Mouse (Mus musculus) embryonic facial prominence, embryonic 12.5 days (tissue): Measurements from ENCODE around the gene Arl14. TPM values are rescaled to one million over a fixed set of nuclear protein-coding genes. Genes with fewer than 3 reads are reported as not detected.
A peak's percentile ranks its signal among the peaks of the same experiment; 100 is the strongest.
"Not testable (repeated sequence)": the region's sequence is repeated elsewhere in the genome, so short reads cannot be mapped to it uniquely, and the experiment has no call there.

Experiments
- ATAC-seq: fragments of 200-750 bp; cut with Nextera tagmentation; 2 replicates; pipeline ENCODE4 v1.8.0; 2017; ENCODE audit not compliant: insufficient number of reproducible peaks, insufficient read depth, low FRiP score, low TSS enrichment
- H3K27ac ChIP-seq: fragments of 300-500 bp; sonication (generic); 2 replicates; pipeline ENCODE4 v1.5.1; 2016; ENCODE audit warnings: mild to moderate bottlenecking
- H3K27me3 ChIP-seq: fragments of 300-500 bp; sonication (generic); 2 replicates; pipeline ENCODE4 v1.6.1; 2016; ENCODE audit warnings: mild to moderate bottlenecking, moderate library complexity
- H3K36me3 ChIP-seq: fragments of 300-500 bp; sonication (generic); 2 replicates; pipeline ENCODE4 v1.6.1; 2016; ENCODE audit warnings: mild to moderate bottlenecking
- H3K4me1 ChIP-seq: fragments of 300-500 bp; sonication (generic); 2 replicates; pipeline ENCODE4 v1.6.1; 2016
- H3K4me2 ChIP-seq: fragments of 300-500 bp; sonication (generic); replicated peaks from 2 replicates; pipeline ENCODE4 v1.6.1; 2016; ENCODE audit warnings: mild to moderate bottlenecking, moderate library complexity
- H3K4me3 ChIP-seq: fragments of 300-500 bp; sonication (generic); 2 replicates; pipeline ENCODE4 v1.5.1; 2016; ENCODE audit warnings: mild to moderate bottlenecking
- H3K9ac ChIP-seq: fragments of 300-500 bp; sonication (generic); 2 replicates; pipeline ENCODE4 v1.6.1; 2016; ENCODE audit warnings: mild to moderate bottlenecking, moderate library complexity
- H3K9me3 ChIP-seq: fragments of 300-500 bp; sonication (generic); 2 replicates; pipeline ENCODE4 v1.6.1; 2016; ENCODE audit warnings: mild to moderate bottlenecking, moderate library complexity
- WGBS: fragments of 180-500 bp; shearing (Covaris S2); methylation state at CpG from one replicate; pipeline ENCODE4 v1.1.7; 2016; 5-methylcytosine and 5-hydroxymethylcytosine counted together
- polyA plus RNA-seq: library from polyadenylated mRNA; unstranded; fragments of >200 nt; fragmentation: Nextera tagmentation; extraction: Ambion mirVana; gene quantifications from 2 replicates; pipeline ENCODE4 v1.2.1, GENCODE M21; 2016

Gene Arl14
- polyA plus RNA-seq, 1 experiment from 2014 or later, result not detected

DNA sequence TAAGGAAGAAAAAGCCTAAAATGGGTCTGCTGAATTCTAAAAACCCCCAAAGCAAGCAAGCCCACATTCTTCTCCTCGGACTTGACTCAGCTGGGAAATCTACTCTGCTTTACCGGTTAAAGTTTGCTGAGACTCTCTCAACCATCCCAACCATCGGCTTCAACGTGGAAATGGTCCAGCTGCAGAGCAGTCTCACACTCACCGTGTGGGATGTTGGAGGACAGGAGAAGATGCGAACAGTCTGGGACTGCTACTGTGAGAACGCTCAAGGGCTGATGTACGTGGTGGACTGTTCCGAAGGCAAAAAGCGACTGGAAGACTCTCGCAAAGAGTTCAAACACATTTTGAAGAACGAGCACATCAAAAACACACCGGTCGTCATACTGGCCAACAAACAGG is 282 bp downstream of the Arl14 start:
- no peaks in the 10 kb centered on the region for H3K9me3 ChIP-seq
- H3K27me3 ChIP-seq, result no peaks in the 10 kb centered on the region
- no peak overlapping the region for H3K9ac ChIP-seq
- H3K4me1 ChIP-seq, result no peaks in the 10 kb centered on the region
- no peak overlapping the region for H3K4me3 ChIP-seq
- no peaks in the 10 kb centered on the region for H3K36me3 ChIP-seq
- H3K4me2 ChIP-seq, result no peak overlapping the region
- H3K27ac ChIP-seq, result no peak overlapping the region
- 91% methylated on average over 14 of the region's 14 CpGs for WGBS
- ATAC-seq, result no peak

DNA sequence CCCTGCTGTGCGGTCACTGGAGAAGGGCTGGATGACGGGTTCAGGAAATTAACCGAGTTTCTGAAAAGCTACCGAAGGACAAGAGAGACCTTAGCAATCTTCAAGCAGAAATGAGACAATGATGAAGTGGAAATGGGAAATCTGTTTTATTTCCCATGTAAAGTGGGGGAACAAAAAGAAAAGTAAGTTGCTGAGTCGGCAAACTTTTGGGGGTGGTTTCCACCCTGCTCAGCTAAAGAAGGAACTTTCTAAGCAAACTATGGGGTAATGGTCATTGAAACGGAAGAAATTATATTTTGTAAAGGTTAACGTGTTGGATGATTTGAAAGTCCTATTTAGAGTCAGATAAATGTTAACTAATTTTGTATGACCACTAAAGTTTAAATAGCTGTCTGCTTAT is 768 bp downstream of the Arl14 start:
- Histone ChIP-seq H3K9me3 (no peaks in the 10 kb centered on the region), H3K4me3 (no peak overlapping the region), H3K4me2 (no peak overlapping the region), H3K27ac (no peak overlapping the region), H3K36me3 (no peaks in the 10 kb centered on the region), H3K27me3 (no peaks in the 10 kb centered on the region), H3K9ac (no peak overlapping the region), H3K4me1 (no peaks in the 10 kb centered on the region)
- no peak for ATAC-seq
- WGBS, result 84% methylated on average over 7 of the region's 7 CpGs

DNA sequence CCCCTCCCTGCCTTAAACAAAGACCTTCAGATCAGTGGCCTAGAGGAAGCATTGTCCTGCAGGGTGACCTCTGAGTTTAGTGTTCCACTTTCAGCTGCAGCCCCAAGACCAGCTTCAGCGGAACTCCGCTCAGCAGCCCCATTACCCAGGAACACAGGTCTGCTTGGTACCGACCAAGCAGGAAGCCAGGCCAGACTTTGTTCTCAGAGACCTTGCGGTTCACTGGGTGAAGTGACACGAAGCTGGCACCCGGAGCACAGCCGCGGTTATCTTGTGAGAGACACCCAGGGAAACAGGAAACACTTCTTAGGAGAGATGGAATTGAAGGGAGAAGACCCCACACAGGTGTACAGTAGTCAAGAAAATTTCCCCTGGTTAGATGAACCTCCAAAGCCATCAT is 1.4 kb downstream of the Arl14 start:
- WGBS, result 72% methylated on average over 8 of the region's 8 CpGs
- no peaks in the 10 kb centered on the region for H3K27me3 ChIP-seq
- no peaks in the 10 kb centered on the region for H3K9me3 ChIP-seq
- no peaks in the 10 kb centered on the region for H3K4me1 ChIP-seq
- no peak overlapping the region for H3K4me2 ChIP-seq
- no peak overlapping the region for H3K4me3 ChIP-seq
- H3K9ac ChIP-seq, result no peak overlapping the region
- no peaks in the 10 kb centered on the region for H3K36me3 ChIP-seq
- H3K27ac ChIP-seq, result no peak overlapping the region
- no peak for ATAC-seq

DNA sequence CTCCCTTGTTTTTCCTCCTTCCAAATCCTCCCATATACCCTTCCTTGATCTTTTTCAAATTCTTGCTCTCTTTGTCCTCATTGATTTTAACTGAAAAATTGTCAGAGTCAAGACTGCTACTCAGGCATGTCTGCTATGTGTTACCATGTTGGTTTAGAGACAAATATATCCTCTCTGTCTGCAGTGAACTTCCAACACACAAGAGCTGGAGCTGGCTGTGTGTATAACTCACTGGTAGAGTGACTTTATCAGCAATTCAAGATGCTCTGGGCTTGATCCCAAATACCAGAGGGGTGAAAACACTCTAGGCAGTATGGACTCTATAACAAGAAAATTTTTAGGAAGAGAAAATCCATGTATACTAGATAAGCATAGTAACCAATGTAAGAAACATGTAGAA is 2.8 kb downstream of the Arl14 start:
- Histone ChIP-seq H3K9ac (no peak overlapping the region), H3K4me3 (no peak overlapping the region), H3K4me1 (no peaks in the 10 kb centered on the region), H3K4me2 (no peak overlapping the region), H3K36me3 (no peaks in the 10 kb centered on the region), H3K27me3 (no peaks in the 10 kb centered on the region), H3K9me3 (no peaks in the 10 kb centered on the region), H3K27ac (no peak overlapping the region)
- no peak for ATAC-seq

DNA sequence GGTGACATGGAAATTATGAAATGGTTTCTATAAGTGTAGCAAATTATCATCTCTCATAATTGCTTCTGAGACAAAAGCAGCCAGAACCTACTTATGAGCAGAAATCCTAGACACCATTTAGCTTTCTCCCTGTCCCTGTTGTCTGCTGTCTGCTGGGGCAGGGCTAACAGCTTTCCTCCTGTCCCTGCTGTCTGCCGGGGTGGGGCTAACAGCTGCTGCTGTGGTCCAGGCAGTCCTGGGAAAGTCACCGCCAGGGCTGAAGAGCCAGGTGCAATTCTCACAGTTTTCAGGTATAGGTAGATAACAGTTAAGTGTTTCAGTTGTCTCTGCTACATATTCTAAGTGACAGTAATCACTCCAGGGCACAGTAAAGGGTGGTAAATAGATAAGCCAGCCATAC is 4.3 kb downstream of the Arl14 start:
- WGBS, result 59% methylated on average over 2 of the region's 2 CpGs
- Histone ChIP-seq H3K36me3 (no peaks in the 10 kb centered on the region), H3K27ac (no peak overlapping the region), H3K4me2 (no peak overlapping the region), H3K27me3 (no peaks in the 10 kb centered on the region), H3K4me1 (no peaks in the 10 kb centered on the region), H3K9me3 (no peaks in the 10 kb centered on the region), H3K9ac (no peak overlapping the region), H3K4me3 (no peak overlapping the region)
- no peak for ATAC-seq

DNA sequence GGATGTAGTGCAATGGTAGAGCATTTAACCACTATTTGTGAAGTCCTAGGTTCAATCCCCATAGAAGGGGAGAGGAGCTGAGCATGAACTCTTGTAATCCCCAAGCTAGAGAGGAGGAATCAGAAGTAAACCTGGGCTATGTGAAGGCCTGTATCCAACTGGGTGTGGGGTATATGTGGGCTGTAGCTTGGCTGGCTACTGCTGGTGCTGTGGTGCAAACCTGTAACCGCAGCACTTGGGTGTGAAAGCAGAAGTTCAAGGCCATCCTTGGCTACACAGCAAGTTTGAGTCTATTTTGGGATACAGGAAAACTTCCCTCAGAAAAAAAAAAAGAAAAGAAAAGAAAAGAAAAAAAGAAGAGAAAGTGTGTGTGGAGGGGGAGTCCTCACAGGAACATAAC is 5.8 kb downstream of the Arl14 start:
- H3K4me2 ChIP-seq, result no peak overlapping the region
- H3K27ac ChIP-seq, result no peak overlapping the region
- H3K4me1 ChIP-seq, result no peaks in the 10 kb centered on the region
- H3K9ac ChIP-seq, result no peak overlapping the region
- 91% methylated on average over 1 of the region's 1 CpGs for WGBS
- H3K27me3 ChIP-seq, result no peaks in the 10 kb centered on the region
- no peaks in the 10 kb centered on the region for H3K36me3 ChIP-seq
- H3K9me3 ChIP-seq, result no peaks in the 10 kb centered on the region
- no peak for ATAC-seq
- no peak overlapping the region for H3K4me3 ChIP-seq

DNA sequence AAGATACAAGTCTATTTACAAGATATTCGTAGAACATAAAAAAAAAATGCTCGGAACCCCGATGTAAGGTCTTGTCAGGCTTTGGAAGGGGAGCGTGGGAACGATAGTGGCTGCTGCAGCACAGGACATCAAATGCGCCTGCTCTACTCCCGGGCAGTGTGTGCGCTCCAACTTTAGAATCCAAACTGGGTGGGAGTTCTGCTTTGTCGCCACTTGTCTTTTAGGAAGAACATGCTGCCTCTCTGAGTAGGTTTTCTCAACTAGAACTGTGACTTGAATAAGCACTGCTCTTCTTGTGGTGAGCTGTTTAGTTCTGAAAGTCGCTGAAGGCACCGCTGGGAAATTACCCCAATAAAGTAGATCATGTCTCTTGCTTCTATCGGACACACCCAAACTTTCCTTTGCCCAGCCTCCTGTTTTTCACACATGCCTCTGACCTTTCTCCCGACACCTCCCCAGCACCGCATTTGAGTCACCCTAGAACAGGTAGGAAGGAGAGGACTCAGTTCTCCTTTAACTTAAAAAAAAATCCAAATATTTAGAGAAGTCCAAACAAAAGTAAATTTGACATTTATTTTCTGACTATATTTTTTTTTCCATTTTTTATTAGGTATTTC is 9.4 kb downstream of the Arl14 start:
- H3K4me2 ChIP-seq, result no peak overlapping the region
- no peaks in the 10 kb centered on the region for H3K36me3 ChIP-seq
- ATAC-seq, result no peak
- no peaks in the 10 kb centered on the region for H3K4me1 ChIP-seq
- H3K9ac ChIP-seq, result no peak overlapping the region
- WGBS, result 93% methylated on average over 14 of the region's 14 CpGs
- H3K27ac ChIP-seq, result no peak overlapping the region
- H3K27me3 ChIP-seq, result no peaks in the 10 kb centered on the region
- H3K9me3 ChIP-seq, result no peaks in the 10 kb centered on the region
- no peak overlapping the region for H3K4me3 ChIP-seq

DNA sequence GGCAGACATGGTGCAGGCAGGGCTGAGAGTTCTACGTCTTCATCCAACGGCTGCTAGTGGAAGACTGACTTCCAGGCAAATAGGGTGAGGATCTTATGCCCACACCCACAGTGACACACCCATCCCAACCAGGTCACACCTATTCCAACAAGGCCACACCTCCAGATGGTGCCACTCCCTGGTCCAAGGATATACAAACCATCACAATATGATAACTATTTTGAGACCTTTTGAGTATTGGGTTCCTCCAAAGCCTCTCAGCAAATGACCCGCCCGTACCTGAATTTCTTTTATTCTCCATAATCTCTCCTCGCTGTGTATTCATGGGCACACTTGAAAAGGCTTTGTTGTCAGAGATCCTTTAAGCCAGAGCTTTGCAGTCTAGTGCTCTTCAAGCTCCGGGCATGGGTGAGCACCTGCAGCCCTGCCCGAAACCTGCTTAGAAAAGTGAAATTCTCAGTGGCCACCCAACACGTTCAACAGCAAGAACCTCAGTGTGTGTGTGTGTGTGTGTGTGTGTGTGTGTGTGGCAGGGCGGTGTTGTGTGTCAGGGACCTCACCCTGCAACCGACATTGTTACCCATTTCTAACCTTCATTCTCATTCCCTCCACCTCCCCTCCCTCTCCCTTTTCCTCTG is 11.5 kb downstream of the Arl14 start:
- H3K9ac ChIP-seq, H3K4me1 ChIP-seq, H3K27me3 ChIP-seq, H3K4me2 ChIP-seq, H3K4me3 ChIP-seq, H3K36me3 ChIP-seq, H3K9me3 ChIP-seq, H3K27ac ChIP-seq: not testable (repeated sequence)
- 80% methylated on average over 10 of the region's 10 CpGs for WGBS
- 0 out of 2 replicates have a peak, but pooled peaks have one; percentile 41 for ATAC-seq

DNA sequence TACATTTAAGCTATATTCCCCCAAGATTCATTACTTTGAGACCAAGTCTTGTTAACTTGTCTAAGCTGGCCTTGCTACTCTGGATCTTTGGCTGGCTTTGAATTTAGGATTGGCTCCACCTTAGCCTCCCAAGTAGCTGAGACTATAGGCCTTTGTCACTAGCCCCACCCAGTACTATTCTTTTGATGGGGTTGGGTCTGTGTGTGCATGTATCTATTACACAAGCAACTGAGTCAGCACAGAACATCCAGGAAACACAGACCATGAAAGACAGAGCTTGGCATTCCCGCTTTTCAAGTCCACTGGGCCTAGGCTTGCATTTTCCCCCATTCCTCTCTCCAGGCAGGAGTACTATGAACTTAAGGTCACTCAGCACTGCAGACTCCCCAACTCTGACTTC is 12.3 kb downstream of the Arl14 start:
- 83% methylated on average over 1 of the region's 1 CpGs for WGBS
- Histone ChIP-seq H3K4me1 (no peaks in the 10 kb centered on the region), H3K27me3 (no peaks in the 10 kb centered on the region), H3K9ac (no peak overlapping the region), H3K36me3 (no peaks in the 10 kb centered on the region), H3K4me3 (no peak overlapping the region), H3K9me3 (no peaks in the 10 kb centered on the region), H3K27ac (no peak overlapping the region), H3K4me2 (no peak overlapping the region)
- no peak for ATAC-seq

DNA sequence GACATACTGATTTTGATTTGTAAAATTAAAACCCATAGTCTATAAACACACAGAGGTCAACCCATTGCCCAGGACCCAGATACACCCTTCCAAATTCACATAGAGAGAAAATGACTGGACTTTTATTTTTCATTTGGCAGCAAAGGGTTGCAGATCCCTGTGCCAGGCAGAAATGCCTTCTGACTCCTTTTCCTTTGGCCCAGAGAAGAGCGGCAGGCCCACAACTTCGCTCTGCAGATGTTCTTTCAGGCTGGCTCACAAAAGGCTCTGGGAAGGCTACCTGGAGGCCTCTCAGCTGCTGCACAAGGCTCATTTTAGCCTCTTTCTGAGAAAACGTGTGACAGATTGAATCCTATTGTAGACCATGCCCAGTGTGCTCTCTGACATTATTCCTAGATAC is 13.6 kb downstream of the Arl14 start:
- Histone ChIP-seq H3K4me1 (no peaks in the 10 kb centered on the region), H3K4me2 (no peak overlapping the region), H3K9ac (no peak overlapping the region), H3K9me3 (no peaks in the 10 kb centered on the region), H3K27me3 (no peaks in the 10 kb centered on the region), H3K4me3 (no peak overlapping the region), H3K27ac (no peak overlapping the region), H3K36me3 (no peaks in the 10 kb centered on the region)
- WGBS, result 80% methylated on average over 3 of the region's 3 CpGs
- ATAC-seq, result no peak

DNA sequence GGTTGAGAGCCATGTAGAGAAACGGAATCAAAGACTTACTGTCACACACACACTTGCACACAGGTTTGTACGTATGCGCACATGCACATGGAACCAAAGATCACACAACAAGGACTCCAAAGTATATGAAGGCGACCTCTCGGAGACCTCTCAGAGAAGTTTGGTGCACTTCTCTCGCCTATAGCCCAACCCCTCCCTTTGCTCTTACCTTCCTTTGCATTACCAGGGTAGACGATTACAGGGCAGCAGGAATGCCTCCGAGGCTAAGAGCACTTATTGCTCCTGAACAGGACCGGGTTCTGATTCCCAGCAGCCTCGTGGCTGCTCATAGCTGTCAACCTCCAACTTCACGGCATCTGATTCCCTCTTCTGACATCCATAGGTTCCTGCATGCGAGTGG is 14.3 kb downstream of the Arl14 start:
- Histone ChIP-seq H3K36me3 (no peaks in the 10 kb centered on the region), H3K9ac (no peak overlapping the region), H3K4me2 (no peak overlapping the region), H3K27ac (no peak overlapping the region), H3K4me1 (no peaks in the 10 kb centered on the region), H3K4me3 (no peak overlapping the region), H3K9me3 (no peaks in the 10 kb centered on the region), H3K27me3 (no peaks in the 10 kb centered on the region)
- ATAC-seq, result no peak
- 90% methylated on average over 12 of the region's 12 CpGs for WGBS

DNA sequence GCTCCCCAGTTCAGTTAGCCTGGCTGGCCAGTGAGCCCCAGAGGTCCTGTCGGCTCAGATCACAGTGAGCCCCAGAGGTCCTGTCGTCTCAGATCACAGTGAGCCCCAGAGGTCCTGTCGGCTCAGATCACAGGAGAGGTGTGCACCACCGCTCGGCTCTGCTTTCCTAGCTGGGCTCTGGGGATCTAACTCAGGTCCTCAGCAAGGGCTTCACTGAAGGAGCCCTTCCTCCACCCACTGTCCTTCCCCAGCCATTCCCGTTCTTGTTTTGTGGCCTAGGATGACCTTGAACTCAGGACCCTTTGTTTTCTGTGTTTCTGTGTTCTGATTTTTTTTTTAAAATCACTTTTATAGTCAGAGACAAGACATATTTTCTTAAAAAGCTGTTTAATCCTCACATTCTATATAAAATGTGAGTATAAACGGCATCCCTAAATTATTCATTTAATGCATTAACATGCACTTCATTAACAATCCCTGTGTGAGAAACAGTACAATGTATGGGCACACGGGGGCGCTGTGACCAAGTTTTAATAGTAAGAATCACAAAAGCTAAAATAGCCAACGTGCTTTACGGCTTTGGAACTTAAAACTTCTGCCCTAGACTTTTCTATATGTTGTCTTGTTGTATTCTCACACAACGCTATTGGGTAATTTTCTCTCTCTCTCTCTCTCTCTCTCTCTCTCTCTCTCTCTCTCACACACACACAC is 16.1 kb downstream of the Arl14 start:
- Histone ChIP-seq H3K9ac (no peak overlapping the region), H3K27ac (no peak overlapping the region), H3K4me1 (no peaks in the 10 kb centered on the region), H3K27me3 (no peaks in the 10 kb centered on the region), H3K4me2 (no peak overlapping the region), H3K4me3 (no peak overlapping the region), H3K36me3 (no peaks in the 10 kb centered on the region), H3K9me3 (no peaks in the 10 kb centered on the region)
- 0 out of 2 replicates have a peak, but pooled peaks have one; percentile 25 for ATAC-seq
- whole genome bisulfite sequencing, result 47% methylated on average over 12 of the region's 12 CpGs
